Comparison of ENCODE assay signal across 8 mouse cellular contexts in the genomic region with DNA sequence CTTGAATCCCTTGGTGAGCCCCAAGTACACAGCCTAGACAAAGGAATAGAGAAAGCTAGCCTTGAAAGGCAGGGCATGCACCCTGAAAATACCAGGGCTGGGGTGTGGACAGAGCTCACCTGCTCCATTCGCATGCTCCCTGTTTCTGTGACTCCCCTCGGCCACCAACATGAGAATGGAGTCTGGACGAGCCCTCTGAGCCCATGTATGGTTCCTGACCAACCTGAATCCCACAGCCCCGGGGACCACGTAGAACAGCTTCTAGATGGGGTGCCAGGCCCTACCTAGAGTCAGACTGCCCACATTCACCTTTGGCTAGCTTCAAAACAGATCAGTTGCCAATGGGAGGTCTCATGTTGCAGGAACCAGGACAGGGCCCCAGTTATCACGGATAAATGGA. TPM values are rescaled to one million over a fixed set of nuclear protein-coding genes. Genes with fewer than 3 reads are reported as not detected.
DNase-seq lines count a peak whose midpoint lies in the region; ATAC-seq lines count a peak whose summit lies in the region.

No protein-coding gene starts in this region.

- no peak overlapping the region for H3K4me3 ChIP-seq in kidney, embryonic 14.5 days (ENCODE audit: low read length)
- H3K4me3 ChIP-seq in embryonic facial prominence, embryonic 10.5 days: peak overlapping the region; percentile 53; the same call in 1 of the 2 replicates
- no peak overlapping the region for H3K4me3 ChIP-seq in heart, embryonic 15.5 days
- no peak overlapping the region for H3K4me3 ChIP-seq in midbrain, embryonic 11.5 days (ENCODE audit: low read depth, low read length)

- H3K27ac ChIP-seq in kidney, embryonic 14.5 days (ENCODE audit: low read depth, low read length): peak overlapping the region; percentile 25; the same call in 1 of the 2 replicates
- peak overlapping the region; percentile 83 for H3K27ac ChIP-seq in embryonic facial prominence, embryonic 10.5 days (replicated peaks)
- peak overlapping the region; percentile 71 for H3K27ac ChIP-seq in heart, embryonic 15.5 days
- no peak overlapping the region for H3K27ac ChIP-seq in midbrain, embryonic 11.5 days (ENCODE audit: low read depth, low read length)

- no peaks in the 10 kb centered on the region for H3K9me3 ChIP-seq in kidney, embryonic 14.5 days (ENCODE audit: control insufficient read depth, low read length)
- H3K9me3 ChIP-seq in embryonic facial prominence, embryonic 10.5 days: no peaks in the 10 kb centered on the region
- H3K9me3 ChIP-seq in heart, embryonic 15.5 days (replicated peaks): no peaks in the 10 kb centered on the region
- no peaks in the 10 kb centered on the region for H3K9me3 ChIP-seq in midbrain, embryonic 11.5 days (ENCODE audit: control insufficient read depth, low read length)

- 48% methylated on average over 6 of the region's 6 CpGs for WGBS in kidney, embryonic 14.5 days
- 61% methylated on average over 6 of the region's 6 CpGs for WGBS in embryonic facial prominence, embryonic 10.5 days
- WGBS in heart, embryonic 15.5 days: 63% methylated on average over 6 of the region's 6 CpGs
- WGBS in midbrain, embryonic 11.5 days: 73% methylated on average over 6 of the region's 6 CpGs

- no peak overlapping the region for H3K4me2 ChIP-seq in kidney, embryonic 14.5 days (replicated peaks; ENCODE audit: low read depth, low read length)
- H3K4me2 ChIP-seq in heart, embryonic 15.5 days: no peak overlapping the region
- H3K4me2 ChIP-seq in midbrain, embryonic 11.5 days: no peak overlapping the region

- no peak for DNase-seq in kidney, postnatal 14 days
- peak; percentile 30 for DNase-seq in embryonic facial prominence, embryonic 10.5 days (ENCODE audit: low spot score)
- DNase-seq in midbrain, embryonic 11.5 days (ENCODE audit: low spot score, missing footprints): peak; percentile 85
- DNase-seq in cerebellum, adult 8-10 months: no peak
- no peak for DNase-seq in embryo, embryonic 11 days
- no peak for DNase-seq in right cerebral cortex, adult 18-20 months

- H3K4me1 ChIP-seq in kidney, embryonic 14.5 days (ENCODE audit: control insufficient read depth, insufficient read depth, low read length): peaks cover 30% of the 10 kb centered on the region
- peaks cover 47% of the 10 kb centered on the region for H3K4me1 ChIP-seq in embryonic facial prominence, embryonic 10.5 days
- H3K4me1 ChIP-seq in heart, embryonic 15.5 days (replicated peaks): peaks cover 45% of the 10 kb centered on the region
- H3K4me1 ChIP-seq in midbrain, embryonic 11.5 days (ENCODE audit: control insufficient read depth, insufficient read depth, low read length): peaks cover 13% of the 10 kb centered on the region

- H3K9ac ChIP-seq in kidney, embryonic 14.5 days (ENCODE audit: low read depth, low read length): no peak overlapping the region
- H3K9ac ChIP-seq in heart, embryonic 15.5 days: no peak overlapping the region
- no peak overlapping the region for H3K9ac ChIP-seq in midbrain, embryonic 11.5 days (ENCODE audit: low read length)

- H3K36me3 ChIP-seq in kidney, embryonic 14.5 days (ENCODE audit: control insufficient read depth, insufficient read depth, low read length): no peaks in the 10 kb centered on the region
- H3K36me3 ChIP-seq in embryonic facial prominence, embryonic 10.5 days (replicated peaks): no peaks in the 10 kb centered on the region
- no peaks in the 10 kb centered on the region for H3K36me3 ChIP-seq in heart, embryonic 15.5 days
- no peaks in the 10 kb centered on the region for H3K36me3 ChIP-seq in midbrain, embryonic 11.5 days (ENCODE audit: control insufficient read depth, insufficient read depth, low read length)

- no peak for ATAC-seq in kidney, embryonic 14.5 days (ENCODE audit: low FRiP score, low TSS enrichment)
- no peak for ATAC-seq in heart, embryonic 15.5 days (replicated peaks; ENCODE audit: insufficient number of reproducible peaks, insufficient read depth, low FRiP score, low read depth)
- no peak for ATAC-seq in midbrain, embryonic 11.5 days (ENCODE audit: low FRiP score)

- no peaks in the 10 kb centered on the region for H3K27me3 ChIP-seq in kidney, embryonic 14.5 days (ENCODE audit: control insufficient read depth, insufficient read depth, low read length)
- H3K27me3 ChIP-seq in embryonic facial prominence, embryonic 10.5 days (replicated peaks; ENCODE audit: low read depth, poor library complexity, severe bottlenecking): no peaks in the 10 kb centered on the region
- no peaks in the 10 kb centered on the region for H3K27me3 ChIP-seq in heart, embryonic 15.5 days
- H3K27me3 ChIP-seq in midbrain, embryonic 11.5 days (ENCODE audit: control insufficient read depth, insufficient read depth, low read length): no peaks in the 10 kb centered on the region

RNA-seq across cellular contexts. Expression of gene Cbx7, which starts 19.7 kb away (rescaled TPM):
- 1.5 and 2.0 TPM in 2 replicates for polyA plus RNA-seq in kidney, embryonic 14.5 days (2014; fragmentation: Nextera tagmentation; extraction: Ambion mirVana)
- polyA plus RNA-seq in embryonic facial prominence, embryonic 10.5 days (2016; fragmentation: Nextera tagmentation; extraction: Ambion mirVana): 2.1 and 2.4 TPM in 2 replicates
- 0.63 and 1.9 TPM in 2 replicates for polyA plus RNA-seq in heart, embryonic 15.5 days (2015; fragmentation: Nextera tagmentation; extraction: Ambion mirVana)
- polyA plus RNA-seq in midbrain, embryonic 11.5 days (2014; fragmentation: Nextera tagmentation; extraction: Ambion mirVana): 1.4 and 1.9 TPM in 2 replicates

RNA-seq across cellular contexts. Expression of gene Apobec3, which starts 59.8 kb away (rescaled TPM):
- 20.3 and 25.3 TPM in 2 replicates for polyA plus RNA-seq in kidney, embryonic 14.5 days (2014; fragmentation: Nextera tagmentation; extraction: Ambion mirVana)
- polyA plus RNA-seq in embryonic facial prominence, embryonic 10.5 days (2016; fragmentation: Nextera tagmentation; extraction: Ambion mirVana): 7.7 and 8.4 TPM in 2 replicates
- polyA plus RNA-seq in heart, embryonic 15.5 days (2015; fragmentation: Nextera tagmentation; extraction: Ambion mirVana): 13.8 and 36.7 TPM in 2 replicates
- 5.5 and 6.0 TPM in 2 replicates for polyA plus RNA-seq in midbrain, embryonic 11.5 days (2014; fragmentation: Nextera tagmentation; extraction: Ambion mirVana)

Comparison
In these comparisons a context has a peak if more than half of its experiments do, and no peak if none do; other contexts are left out.
1. DNase-seq: peak in embryonic facial prominence, embryonic 10.5 days (single experiment) and midbrain, embryonic 11.5 days (single experiment); none in kidney, postnatal 14 days (single experiment), cerebellum, adult 8-10 months (single experiment), embryo, embryonic 11 days (single experiment) and right cerebral cortex, adult 18-20 months (single experiment).